Mouse (Mus musculus): ENCODE measurements at regions not wholly inside any gene's neighbourhood (a gene's known extent, or its start where the extent isn't known, plus 50 kb on each side); places are given as distances from the start of the nearest gene placed in this dataset.

DNA sequence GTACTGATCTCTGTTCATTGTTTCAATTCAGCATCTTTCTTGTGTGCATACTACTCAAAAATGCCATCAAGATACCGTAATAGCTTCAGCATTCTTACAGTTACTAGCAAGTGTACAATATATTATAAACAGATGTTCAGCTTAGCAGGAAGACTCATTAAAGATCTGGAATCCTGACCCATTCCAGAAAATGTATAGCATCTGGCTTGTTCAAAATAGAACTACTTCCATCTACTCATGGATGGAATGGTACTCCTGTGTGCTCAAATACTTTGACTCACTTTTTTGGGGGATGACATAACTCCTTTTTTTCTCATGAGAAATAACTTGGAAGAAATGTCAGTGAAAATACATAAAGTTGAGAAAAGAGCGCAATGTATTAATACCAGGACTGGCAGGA is 291.2 kb upstream of the Manea start:
- no peak for DNase-seq (ENCODE audit: low spot score)

DNA sequence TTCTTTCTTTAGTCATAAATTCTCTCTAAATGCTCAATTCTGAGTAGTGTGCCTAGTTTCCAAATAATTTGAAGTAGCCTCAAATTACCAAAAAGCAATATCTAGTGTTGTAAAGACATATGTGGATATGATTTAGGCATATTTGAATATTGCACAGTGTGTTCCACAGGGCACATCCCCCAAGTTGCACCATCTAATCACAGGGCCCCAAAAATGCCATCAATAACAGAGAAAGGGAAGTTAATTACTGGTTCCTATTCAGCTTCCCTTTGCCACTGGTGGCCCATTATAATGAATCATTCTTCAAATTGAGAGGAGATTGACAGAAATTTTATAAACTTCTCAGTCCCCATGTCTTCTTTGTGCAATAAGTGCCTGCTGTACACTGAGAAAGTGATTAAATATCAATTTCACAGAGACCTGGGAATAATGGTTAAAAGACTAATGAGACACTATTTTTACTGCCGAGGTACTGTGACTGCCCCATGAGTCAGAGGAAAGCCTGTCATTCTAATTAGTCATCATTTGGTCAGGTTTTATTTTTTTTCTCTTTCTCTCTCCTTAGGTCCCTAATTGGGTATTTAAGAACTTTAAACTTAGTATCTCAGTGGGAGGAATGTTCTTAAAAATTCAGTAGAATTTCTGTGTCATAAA is 284.0 kb upstream of the Manea start:
- DNase-seq (ENCODE audit: low spot score): no peak

- no peak for DNase-seq (ENCODE audit: low spot score)
Measured at GRCm38 (mm10) chr4:26629710-26630109, 283.0 kb upstream of the Manea start.

GRCm38 (mm10) chr4:26627744-26628143 is 281.1 kb upstream of the Manea start:
- no peak for DNase-seq (ENCODE audit: low spot score)

GRCm38 (mm10) chr4:26589081-26589869 is 242.6 kb upstream of the Manea start:
- DNase-seq (ENCODE audit: low spot score): no peak

GRCm38 (mm10) chr4:26555690-26556089 is 209.0 kb upstream of the Manea start:
- DNase-seq (ENCODE audit: low spot score): no peak

DNA sequence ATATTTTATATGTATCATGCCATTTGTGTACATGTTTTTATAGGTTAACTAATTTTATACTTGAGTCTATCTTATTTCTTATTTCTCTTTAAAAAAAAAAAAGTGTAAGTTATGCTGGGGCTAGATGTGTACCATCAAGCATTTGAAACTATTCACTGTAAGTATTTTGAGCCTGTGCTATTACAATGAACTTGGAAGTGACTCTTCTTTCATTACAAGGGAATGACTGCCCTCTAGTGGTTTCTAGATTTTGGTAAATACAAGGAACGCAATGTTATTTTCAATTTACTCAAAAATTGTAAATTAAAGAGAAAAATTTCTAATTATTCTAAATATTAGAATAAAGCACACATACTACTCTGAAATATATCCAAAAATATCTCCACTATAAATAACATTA is 197.1 kb upstream of the Manea start:
- no peak for DNase-seq (ENCODE audit: low spot score)

- peak; percentile 78 for DNase-seq (ENCODE audit: low spot score)
Measured at GRCm38 (mm10) chr4:26542511-26542910, 195.8 kb upstream of the Manea start.

DNA sequence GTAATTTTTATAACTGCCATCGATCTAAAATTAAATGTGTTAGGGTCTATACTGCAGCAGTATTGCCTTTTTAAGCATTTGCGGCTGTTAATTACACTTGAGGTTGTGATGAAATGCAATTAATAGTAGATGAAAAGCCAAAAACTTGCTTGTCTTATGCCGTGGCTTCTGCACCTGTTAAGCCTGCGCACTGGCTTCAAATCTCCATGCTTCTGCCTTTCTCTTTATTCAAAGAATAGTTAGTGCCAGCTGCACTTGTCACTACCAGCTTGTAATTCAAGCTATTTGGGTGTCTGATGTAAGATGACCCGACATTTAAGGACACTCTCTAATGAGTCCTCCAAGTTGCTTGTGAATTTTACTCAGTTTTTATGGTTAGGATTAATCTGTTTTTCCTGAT is 161.3 kb upstream of the Manea start:
- DNase-seq (ENCODE audit: low spot score): no peak

GRCm38 (mm10) chr4:26494262-26494661 is 147.6 kb upstream of the Manea start:
- DNase-seq (ENCODE audit: low spot score): no peak

GRCm38 (mm10) chr4:26474913-26475312 is 128.2 kb upstream of the Manea start:
- no peak for DNase-seq (ENCODE audit: low spot score)

DNA sequence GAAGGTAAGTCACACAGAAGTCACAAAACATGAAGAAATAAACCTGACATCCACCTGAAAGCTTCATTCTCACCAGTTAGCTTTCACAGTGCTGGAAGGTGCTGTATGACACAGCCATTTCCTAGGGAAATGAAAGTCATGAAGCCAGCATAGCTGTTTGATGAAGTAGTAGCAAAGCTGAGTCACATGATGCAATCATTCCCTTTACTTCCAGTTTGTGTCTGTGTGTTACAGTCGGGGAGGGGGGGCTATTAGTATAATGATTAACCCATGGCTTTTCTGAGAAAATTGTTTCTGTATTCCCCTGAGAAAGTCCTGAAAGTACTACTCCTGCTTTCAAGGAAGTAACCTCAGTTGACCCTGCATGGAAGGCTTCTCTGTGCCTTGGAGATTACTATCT is 94.8 kb upstream of the Manea start:
- DNase-seq (ENCODE audit: low spot score): no peak

GRCm38 (mm10) chr4:26422084-26422483 is 75.4 kb upstream of the Manea start:
- DNase-seq (ENCODE audit: low spot score): no peak

DNA sequence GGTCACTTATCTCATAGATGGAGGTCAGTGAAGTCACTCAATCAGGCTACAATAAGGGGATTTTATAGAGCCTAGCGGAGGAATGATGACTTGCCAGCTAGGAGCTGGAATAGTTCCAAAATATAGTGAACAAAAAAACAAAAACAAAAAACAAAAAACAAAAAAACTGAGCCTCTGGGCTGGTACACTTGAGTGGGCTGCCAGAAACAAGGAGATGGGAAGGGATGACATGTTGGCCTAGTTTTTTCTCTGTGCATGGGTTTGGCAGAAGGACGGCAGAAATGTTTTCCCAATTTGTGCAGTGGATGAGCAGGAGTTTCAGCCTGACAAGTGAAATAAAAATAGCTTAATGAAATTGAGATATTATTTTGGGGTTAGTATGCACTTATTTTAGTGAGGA is 57.6 kb upstream of the Manea start:
- no peak for DNase-seq (ENCODE audit: low spot score)

- DNase-seq (ENCODE audit: low spot score): peak; percentile 1
Measured at GRCm38 (mm10) chr4:26402213-26402612, 55.5 kb upstream of the Manea start.
